Mouse (Mus musculus) ES-Bruce4 (cell line): ENCODE results near the gene Tmbim6. TPM values are rescaled to one million over a fixed set of nuclear protein-coding genes. Genes with fewer than 3 reads are reported as not detected.

Source experiments
- H3K27ac ChIP-seq: 2 replicates; pipeline ENCODE4 v1.5.1; 2012; ENCODE audit warnings: low read length, inconsistent platforms; ENCODE audit not compliant: insufficient read depth
- H3K27me3 ChIP-seq: 2 replicates; pipeline ENCODE4 v1.6.1; 2012; ENCODE audit warnings: mild to moderate bottlenecking, low read length, inconsistent platforms; ENCODE audit not compliant: control insufficient read depth, poor library complexity, insufficient read depth, severe bottlenecking
- H3K36me3 ChIP-seq: 2 replicates; pipeline ENCODE4 v1.6.1; 2012; ENCODE audit warnings: inconsistent platforms, mild to moderate bottlenecking, low read length, moderate library complexity; ENCODE audit not compliant: control insufficient read depth, poor library complexity, insufficient read depth, severe bottlenecking
- H3K4me1 ChIP-seq: one replicate; pipeline ENCODE4 v1.8.1; 2011; ENCODE audit warnings: low read length; ENCODE audit not compliant: control insufficient read depth, insufficient read depth
- H3K4me3 ChIP-seq: 2 replicates; pipeline ENCODE4 v1.5.1; 2011; ENCODE audit warnings: low read depth, mild to moderate bottlenecking, low read length
- H3K9ac ChIP-seq: 2 replicates; pipeline ENCODE4 v1.6.1; 2012; ENCODE audit warnings: low read depth, mild to moderate bottlenecking, inconsistent platforms; ENCODE audit not compliant: poor library complexity, severe bottlenecking
- H3K9me3 ChIP-seq: replicated peaks from 2 replicates; pipeline ENCODE4 v1.6.1; 2012; ENCODE audit warnings: mild to moderate bottlenecking, low read length, inconsistent platforms; ENCODE audit not compliant: control insufficient read depth, poor library complexity, insufficient read depth, severe bottlenecking
- CTCF ChIP-seq: IDR thresholded peaks from one replicate; pipeline ENCODE4 v1.8.1; 2011; ENCODE audit warnings: low read depth, low read length
- EP300 ChIP-seq: IDR thresholded peaks from 2 replicates; pipeline ENCODE4 v1.6.1; 2011; ENCODE audit warnings: low read depth, low read length; ENCODE audit not compliant: insufficient read depth
- POLR2A ChIP-seq: IDR thresholded peaks from one replicate; pipeline ENCODE4 v1.8.1; 2011; ENCODE audit warnings: low read length; ENCODE audit not compliant: insufficient read depth
- polyA plus RNA-seq: library from polyadenylated mRNA; stranded (reverse); fragments of >200 nt; gene quantifications from 2 replicates; pipeline ENCODE4 v1.2.4, GENCODE M21; 2011; ENCODE audit warnings: low read depth; ENCODE audit not compliant: missing spikeins, insufficient read depth, insufficient read length

The Tmbim6 gene
- polyA plus RNA-seq, 1 experiment, result 429 TPM

- Histone ChIP-seq H3K4me3 (no peak overlapping the region), H3K9me3 (no peaks in the 10 kb centered on the region), H3K4me1 (no peaks in the 10 kb centered on the region), H3K27me3 (no peaks in the 10 kb centered on the region), H3K9ac (no peak overlapping the region), H3K27ac (no peak overlapping the region), H3K36me3 (no peaks in the 10 kb centered on the region)
- TF ChIP-seq POLR2A, result no peak
- no peak for TF ChIP-seq CTCF
- no peak for TF ChIP-seq EP300
Observed at GRCm38 (mm10) chr15:99454585-99455279, 62.0 kb downstream of the Tmbim6 start.

- Histone ChIP-seq H3K36me3 (no peaks in the 10 kb centered on the region), H3K27me3 (no peaks in the 10 kb centered on the region), H3K27ac (no peak overlapping the region), H3K9me3 (no peaks in the 10 kb centered on the region), H3K9ac (no peak overlapping the region), H3K4me3 (no peak overlapping the region), H3K4me1 (no peaks in the 10 kb centered on the region)
- no peak for TF ChIP-seq EP300
Observed at GRCm38 (mm10) chr15:99455415-99455814, 62.7 kb downstream of the Tmbim6 start.

- no peak for TF ChIP-seq EP300
- no peak for TF ChIP-seq POLR2A
- no peak for TF ChIP-seq CTCF
- Histone ChIP-seq H3K9me3 (no peaks in the 10 kb centered on the region), H3K4me3 (peak overlapping the region; percentile 83)
Observed at GRCm38 (mm10) chr15:99456338-99456962, 63.8 kb downstream of the Tmbim6 start.

GRCm38 (mm10) chr15:99456963-99457605 lies 64.4 kb downstream of the Tmbim6 start:
- TF ChIP-seq CTCF, result no peak
- no peak for TF ChIP-seq POLR2A
- no peak; the same call in 1 of the 2 replicates for TF ChIP-seq EP300
- no peaks in the 10 kb centered on the region for H3K4me1 ChIP-seq
- H3K9me3 ChIP-seq, result no peaks in the 10 kb centered on the region
- no peaks in the 10 kb centered on the region for H3K27me3 ChIP-seq
- no peaks in the 10 kb centered on the region for H3K36me3 ChIP-seq
- no peak overlapping the region for H3K27ac ChIP-seq
- H3K9ac ChIP-seq, result peak overlapping the region; percentile 69
- H3K4me3 ChIP-seq, result peak overlapping the region; percentile 83

More at GRCm38 (mm10) chr15:99456338-99456962, 63.8 kb downstream of the Tmbim6 start:
- H3K27me3 ChIP-seq, result no peaks in the 10 kb centered on the region
- H3K27ac ChIP-seq, result no peak overlapping the region
- peak overlapping the region; percentile 49 for H3K9ac ChIP-seq
- H3K4me1 ChIP-seq, result no peaks in the 10 kb centered on the region
- H3K36me3 ChIP-seq, result no peaks in the 10 kb centered on the region

- Histone ChIP-seq H3K9me3 (no peaks in the 10 kb centered on the region), H3K27ac (no peak within 1 kb of the TSS), H3K4me3 (peak within 1 kb of the TSS; percentile 83), H3K36me3 (no peaks in the 10 kb centered on the region), H3K9ac (peak within 1 kb of the TSS; percentile 69), H3K27me3 (no peaks in the 10 kb centered on the region), H3K4me1 (no peaks in the 10 kb centered on the region)
- TF ChIP-seq CTCF (no peak), EP300 (0 out of 2 replicates have a peak, but pooled peaks have one; percentile 18)
Observed at GRCm38 (mm10) chr15:99457606-99458401, 65.1 kb downstream of the Tmbim6 start, which contains the start of gene Nckap5l. Nckap5l (minus strand) TSS chr15:99457748.

Other genes with a start within 250 kb of the Tmbim6 start
- gene Kcnh3, start 168.0 kb upstream of the Tmbim6 start, polyA plus RNA-seq, result 0.99 and 1.3 TPM in 2 replicates
- 76.2 and 84.9 TPM in 2 replicates for gene Mcrs1, start 140.9 kb upstream of the Tmbim6 start, polyA plus RNA-seq
- gene Prpf40b, start 97.8 kb upstream of the Tmbim6 start, polyA plus RNA-seq, result 42.8 and 51.2 TPM in 2 replicates
- gene Fam186b, start 97.0 kb upstream of the Tmbim6 start, polyA plus RNA-seq, result not detected in 2 replicates
- 10.1 and 10.2 TPM in 2 replicates for gene Fmnl3, start 22.4 kb upstream of the Tmbim6 start, polyA plus RNA-seq
- 6.1 and 10.4 TPM in 2 replicates for gene Nckap5l, start 64.9 kb downstream of the Tmbim6 start, polyA plus RNA-seq
- gene Bcdin3d, start 81.8 kb downstream of the Tmbim6 start, polyA plus RNA-seq, result 10.7 and 12.5 TPM in 2 replicates
- gene Faim2, start 135.3 kb downstream of the Tmbim6 start, polyA plus RNA-seq, result 0.72 and 0.90 TPM in 2 replicates
- gene Aqp2, start 186.2 kb downstream of the Tmbim6 start, polyA plus RNA-seq, result not detected in 2 replicates
- gene Aqp5, start 197.9 kb downstream of the Tmbim6 start, polyA plus RNA-seq, result not detected in 2 replicates
- 0.32 and 0.42 TPM in 2 replicates for gene Aqp6, start 208.5 kb downstream of the Tmbim6 start, polyA plus RNA-seq